Mouse (Mus musculus) left cerebral cortex, postnatal 25 days (tissue): ENCODE results near the gene Ebp. TPM values are rescaled to one million over a fixed set of nuclear protein-coding genes. Genes with fewer than 3 reads are reported as not detected.

ENCODE experiments used
- total RNA-seq, 2 experiments: library from RNA; stranded (reverse); gene quantifications; 2 replicates each; pipeline ENCODE4 v1.2.3; 2021

Gene Ebp
- total RNA-seq, 2 experiments from 2014 or later: 35.6 to 41.4 TPM

Other genes with a start within 250 kb of the Ebp start
- 10 to 100 TPM; 49.9 to 50.4 TPM for gene Hdac6, start 245.6 kb downstream of the Ebp start, total RNA-seq
- gene Gata1, start 215.4 kb downstream of the Ebp start, total RNA-seq: not detected
- not detected for gene Glod5, start 175.0 kb downstream of the Ebp start, total RNA-seq
- 10 to 100 TPM; 22.3 to 26.5 TPM for gene Suv39h1, start 118.8 kb downstream of the Ebp start, total RNA-seq
- gene Was, start 103.0 kb downstream of the Ebp start, total RNA-seq: 1 to 10 TPM; 1.1 to 1.5 TPM
- gene Wdr13, start 60.6 kb downstream of the Ebp start, total RNA-seq: 100 to 1,000 TPM; 189 to 222 TPM
- 100 to 1,000 TPM in 1 of 2 experiments, 10 to 100 TPM in 1; 97.4 to 123 TPM for gene Rbm3, start 47.6 kb downstream of the Ebp start, total RNA-seq
- gene Tbc1d25, start 17.3 kb downstream of the Ebp start, total RNA-seq: 10 to 100 TPM; 15.8 to 16.6 TPM
- 10 to 100 TPM; 74.0 to 75.2 TPM for gene Porcn, start 13.0 kb upstream of the Ebp start, total RNA-seq
- gene Ftsj1, start 58.9 kb upstream of the Ebp start, total RNA-seq: 10 to 100 TPM; 20.2 to 25.9 TPM
- gene Slc38a5, start 77.6 kb upstream of the Ebp start, total RNA-seq: 1 to 10 TPM; 7.3 to 9.0 TPM
- not detected for gene Ssxb10, start 133.9 kb upstream of the Ebp start, total RNA-seq
- not detected for gene Ssxb9, start 173.5 kb upstream of the Ebp start, total RNA-seq
- gene Ssxb1, start 219.8 kb upstream of the Ebp start, total RNA-seq: not detected